Mouse (Mus musculus) kidney, adult 8-10 months (tissue): ENCODE measurements at regions not wholly inside any gene's neighbourhood (a gene's known extent, or its start where the extent isn't known, plus 50 kb on each side); places are given as distances from the start of the nearest gene placed in this dataset.

ENCODE experiments used
- DNase-seq, 2 experiments: peaks; one replicate each; pipeline ENCODE4 v3.0.0; 2022

DNA sequence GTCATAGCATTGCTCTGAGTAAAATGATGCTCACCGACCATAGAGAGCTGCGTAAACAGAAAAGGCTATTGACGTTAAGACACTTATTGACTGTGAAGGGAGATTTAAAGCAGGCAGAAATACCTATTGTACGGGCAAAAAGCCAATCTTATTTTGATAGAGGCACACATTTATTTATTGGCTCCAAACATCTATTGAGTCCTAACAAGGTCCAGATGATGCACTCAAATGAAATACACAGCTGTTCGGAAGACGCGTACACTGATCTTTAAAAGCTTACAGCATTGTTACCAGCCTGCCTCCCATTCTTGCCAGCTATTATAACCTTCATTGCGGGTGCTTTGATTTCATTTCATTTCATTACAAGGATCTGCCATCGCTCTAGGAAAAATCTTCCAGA is 102.0 kb upstream of the Map1b start:
- DNase-seq: no peak

DNA sequence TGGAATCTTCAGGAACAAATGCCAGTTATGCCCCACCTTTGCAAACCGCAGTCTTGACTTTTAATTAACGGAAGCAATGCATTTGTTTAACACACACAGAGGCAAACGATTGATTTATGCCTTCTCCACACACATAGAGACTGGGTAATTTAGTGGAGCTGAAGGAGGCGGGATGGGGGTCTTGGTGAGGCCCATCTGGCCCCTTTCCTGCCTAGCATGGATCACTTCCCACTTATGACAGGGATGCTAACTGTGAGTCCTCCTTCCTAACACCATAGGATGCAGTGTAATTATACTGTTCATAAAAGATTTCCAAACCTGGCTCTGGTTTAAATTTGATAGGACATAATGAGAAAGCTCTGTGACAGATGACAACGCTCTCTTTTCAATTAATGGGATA is 101.1 kb upstream of the Map1b start:
- no peak for DNase-seq

- no peak for DNase-seq
These were observed 95.6 kb upstream of the Map1b start for GRCm38 (mm10) chr13:99611715-99612494.

GRCm38 (mm10) chr13:99610498-99610897 is 94.2 kb upstream of the Map1b start:
- DNase-seq: peak; percentile 9 to 12

DNA sequence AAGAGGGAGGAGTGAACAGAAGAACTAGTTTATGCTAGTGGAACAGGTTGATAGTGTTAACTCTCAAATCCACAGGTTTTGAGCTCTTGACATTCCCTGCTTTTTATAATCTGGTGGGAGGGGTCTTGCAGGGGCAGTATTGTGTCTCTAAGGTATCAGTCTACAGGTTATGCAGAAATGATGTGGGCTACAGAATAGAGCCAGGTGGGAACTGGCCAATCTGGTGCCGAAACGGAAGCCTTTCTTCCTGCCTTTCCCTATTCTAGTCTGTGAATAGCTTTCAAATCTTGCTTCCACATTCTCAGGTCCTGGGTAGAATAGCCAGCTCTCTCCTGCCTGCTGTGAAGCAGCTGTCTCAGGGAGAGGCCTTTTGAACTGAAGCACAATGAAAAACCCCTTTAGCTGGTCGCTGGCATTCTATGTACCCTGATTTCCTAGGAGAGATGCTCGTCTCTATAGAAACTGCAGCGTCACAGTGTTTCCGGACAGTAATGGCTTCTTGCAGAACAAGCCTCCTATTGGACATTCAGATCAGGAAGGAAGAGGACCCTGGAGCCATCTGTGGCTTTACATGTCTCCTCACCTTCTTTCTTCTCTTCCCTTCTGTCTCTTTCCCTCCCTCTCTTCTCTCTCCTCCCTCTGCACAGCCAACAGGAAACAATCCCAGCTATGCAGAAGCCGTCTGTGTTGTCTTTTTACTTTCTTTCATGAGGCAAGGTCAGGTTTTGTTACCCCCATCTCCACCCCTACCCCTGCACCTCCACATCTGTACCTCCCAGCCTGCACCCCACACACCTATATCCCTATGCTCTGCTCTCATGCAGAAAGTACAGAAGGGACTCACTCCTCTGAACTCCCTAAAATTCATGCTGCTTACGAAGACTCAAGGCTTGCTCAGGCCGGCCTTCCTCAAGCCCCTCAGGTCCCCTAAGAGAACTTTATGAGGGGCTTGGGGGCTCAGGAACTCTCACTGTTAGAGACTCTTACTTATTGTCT is 93.1 kb upstream of the Map1b start:
- DNase-seq: no peak

DNA sequence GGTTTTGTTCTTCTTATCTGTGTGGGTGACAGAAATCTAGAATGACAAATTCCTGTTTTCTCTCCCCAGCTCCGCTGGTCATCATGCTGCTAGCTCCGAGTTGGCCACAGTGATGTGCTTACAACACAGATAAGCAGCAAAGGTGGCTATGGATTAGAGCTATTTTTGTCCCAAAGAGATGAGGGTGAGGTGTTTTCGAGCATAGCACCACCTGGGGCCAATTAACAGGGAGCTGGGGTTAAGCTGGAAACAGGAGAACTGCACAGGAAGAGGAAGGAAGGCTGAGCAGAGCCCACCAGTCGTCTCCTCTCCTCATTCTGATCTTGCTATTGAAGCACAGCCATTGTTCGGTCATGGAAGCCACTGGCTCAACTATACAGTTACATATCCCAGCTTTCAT is 92.3 kb upstream of the Map1b start:
- DNase-seq: no peak

DNA sequence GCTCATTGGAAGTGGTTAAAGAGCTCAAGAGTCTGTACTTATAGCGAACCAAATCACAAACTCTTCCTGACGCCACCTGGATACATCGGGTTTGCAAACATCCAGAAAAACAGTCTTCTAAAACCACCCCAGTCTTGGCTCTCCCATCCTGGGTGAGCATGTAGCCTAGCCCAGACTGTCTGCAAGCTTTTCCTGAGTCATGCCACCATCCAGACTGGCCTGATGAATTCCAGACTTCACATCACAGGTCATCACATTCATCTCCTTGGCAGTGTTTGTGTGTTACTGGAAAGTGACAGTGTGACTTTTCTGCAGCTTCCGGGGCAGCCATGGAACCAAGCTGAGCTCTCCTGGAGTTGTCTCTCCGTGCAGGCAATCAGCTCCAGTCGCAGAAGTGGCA is 90.9 kb upstream of the Map1b start:
- DNase-seq: no peak

- peak; percentile 1 to 31 for DNase-seq
These were observed 90.3 kb upstream of the Map1b start for GRCm38 (mm10) chr13:99606606-99606990.

DNA sequence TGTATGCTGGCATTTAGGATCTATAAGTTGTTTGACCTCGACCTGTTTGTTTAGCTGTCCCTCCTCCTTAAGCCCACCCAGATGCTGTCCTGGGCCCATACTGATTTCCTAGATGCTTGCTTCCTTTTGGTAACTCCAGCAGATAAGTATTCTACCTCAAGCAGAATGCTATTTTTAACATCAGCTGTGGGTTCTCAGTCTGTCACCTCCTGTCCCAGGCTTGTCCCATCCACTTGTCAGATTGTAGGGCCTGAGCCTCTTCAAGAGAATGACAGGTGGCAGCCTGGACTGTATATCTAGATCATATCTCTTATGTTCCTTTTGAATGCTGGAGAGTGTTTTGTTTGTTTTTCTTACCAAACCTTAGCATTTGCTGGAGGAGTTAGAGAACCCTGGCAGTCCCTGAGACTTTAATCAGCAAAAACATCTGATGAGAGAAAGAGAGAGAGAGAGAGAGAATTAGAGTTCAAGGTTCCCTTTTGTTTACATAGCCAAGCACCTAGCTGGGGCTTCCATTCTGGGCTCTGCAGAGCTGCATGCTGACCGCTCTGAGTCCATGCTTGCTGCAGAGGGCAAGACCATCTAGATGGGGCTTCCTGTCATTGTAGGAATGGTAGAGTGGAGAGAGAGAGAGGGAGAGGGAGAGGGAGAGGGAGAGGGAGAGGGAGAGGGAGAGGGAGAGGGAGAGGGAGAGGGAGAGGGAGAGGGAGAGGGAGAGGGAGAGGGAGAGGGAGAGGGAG is 89.7 kb upstream of the Map1b start:
- no peak for DNase-seq

- no peak for DNase-seq
These were observed 81.6 kb upstream of the Map1b start for GRCm38 (mm10) chr13:99597891-99598290.

DNA sequence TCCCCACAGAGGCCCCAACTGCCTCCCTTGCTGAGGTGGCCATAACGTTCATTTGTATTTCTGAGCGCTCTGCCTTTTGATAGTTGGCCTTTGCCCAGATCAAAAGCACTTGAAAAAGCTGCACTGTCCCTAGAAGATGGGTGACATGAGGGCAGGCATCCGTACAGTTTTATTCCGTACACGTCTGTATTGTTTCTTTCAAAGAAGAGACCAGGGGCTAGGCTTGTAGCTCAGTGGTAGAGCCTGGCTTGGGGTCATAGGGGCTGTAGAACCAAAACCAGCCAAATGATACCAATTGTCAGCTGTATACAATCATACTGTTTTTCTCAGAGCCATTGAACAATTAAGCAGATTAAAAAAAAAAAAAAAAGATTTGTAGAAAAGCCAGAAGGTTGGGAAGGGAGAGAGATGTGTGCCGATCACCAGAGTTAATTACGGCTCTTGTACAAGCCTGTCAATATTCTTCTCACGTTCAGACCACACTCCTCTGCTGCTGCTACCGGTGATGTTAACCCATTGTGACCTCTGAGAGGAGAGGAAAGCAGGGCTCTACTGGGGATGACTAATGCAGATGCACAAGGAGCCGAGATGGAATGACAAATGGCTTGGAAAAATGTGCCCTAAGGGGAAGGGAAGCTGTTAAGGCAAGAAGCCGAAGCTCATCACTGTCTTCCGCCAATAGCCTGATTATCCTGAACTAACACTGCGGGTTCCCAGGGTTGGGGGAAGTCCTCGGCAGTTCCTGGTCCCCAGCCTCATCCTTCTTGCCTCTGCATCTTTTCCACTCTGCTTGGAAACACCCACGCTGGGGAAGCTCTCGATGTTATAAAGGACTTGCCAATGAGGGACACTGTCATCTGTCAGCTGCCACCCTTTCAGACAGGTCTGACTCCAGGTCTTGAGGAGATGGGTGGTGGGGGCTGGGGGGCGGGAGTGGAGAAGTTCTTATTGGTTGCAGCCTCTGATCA is 77.8 kb upstream of the Map1b start:
- no peak for DNase-seq

GRCm38 (mm10) chr13:99593243-99593635 is 76.9 kb upstream of the Map1b start:
- DNase-seq: no peak

GRCm38 (mm10) chr13:99592596-99593242 is 76.4 kb upstream of the Map1b start:
- peak; percentile 32 to 50 for DNase-seq

- DNase-seq: no peak
These were observed 72.3 kb upstream of the Map1b start for GRCm38 (mm10) chr13:99588646-99589045.

- no peak for DNase-seq
These were observed 67.5 kb upstream of the Map1b start for GRCm38 (mm10) chr13:99583841-99584240.

- no peak for DNase-seq
These were observed 64.0 kb upstream of the Map1b start for GRCm38 (mm10) chr13:99580296-99580695.

DNA sequence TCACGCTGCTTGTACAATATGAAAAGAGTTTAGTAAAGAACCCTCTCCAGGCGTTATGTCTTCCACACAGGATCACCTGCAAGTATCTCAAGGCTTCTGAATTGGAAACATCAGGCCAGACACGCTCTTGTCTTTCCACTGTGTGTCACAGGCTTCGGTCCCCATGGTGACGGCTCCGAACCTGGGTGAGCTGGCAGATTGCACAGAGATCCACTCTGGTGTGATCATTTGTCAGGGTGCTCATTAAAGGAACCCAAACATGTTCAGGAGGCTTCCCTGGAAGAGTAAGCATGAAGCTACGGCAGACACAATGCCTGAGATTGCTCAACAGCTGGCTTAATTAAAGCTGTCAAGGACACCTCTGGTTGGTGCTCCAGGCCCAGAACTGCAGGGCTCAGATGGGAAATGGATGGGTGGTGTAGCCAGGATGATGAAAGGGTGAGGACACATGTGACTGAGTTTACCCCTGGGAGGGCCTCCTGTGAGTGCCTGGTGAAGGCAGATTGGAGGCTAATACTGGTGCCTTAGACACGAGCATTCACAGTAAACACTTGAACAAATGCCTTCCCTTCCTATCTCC is 63.3 kb upstream of the Map1b start:
- no peak for DNase-seq

- DNase-seq: no peak
These were observed 61.3 kb upstream of the Map1b start for GRCm38 (mm10) chr13:99577686-99578085.

DNA sequence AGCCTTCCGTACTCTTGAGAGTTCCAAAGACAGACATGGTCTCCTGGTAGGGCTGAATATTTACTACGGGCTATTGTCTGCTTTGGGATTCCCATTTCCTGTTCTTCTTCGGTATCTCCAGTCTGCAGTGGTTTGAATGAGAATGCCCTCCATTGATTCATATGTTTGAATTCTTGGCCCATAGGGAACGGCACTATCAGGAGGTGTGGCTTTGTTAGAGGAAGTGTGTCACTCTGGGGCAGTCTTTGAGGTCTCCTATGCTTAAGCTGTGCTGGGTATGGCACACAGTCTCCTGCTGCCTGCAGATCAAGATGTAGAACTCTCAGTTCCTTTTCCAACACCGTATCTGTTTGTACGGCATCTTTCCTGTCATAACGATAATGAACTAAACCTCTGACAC is 56.7 kb upstream of the Map1b start:
- no peak for DNase-seq

DNA sequence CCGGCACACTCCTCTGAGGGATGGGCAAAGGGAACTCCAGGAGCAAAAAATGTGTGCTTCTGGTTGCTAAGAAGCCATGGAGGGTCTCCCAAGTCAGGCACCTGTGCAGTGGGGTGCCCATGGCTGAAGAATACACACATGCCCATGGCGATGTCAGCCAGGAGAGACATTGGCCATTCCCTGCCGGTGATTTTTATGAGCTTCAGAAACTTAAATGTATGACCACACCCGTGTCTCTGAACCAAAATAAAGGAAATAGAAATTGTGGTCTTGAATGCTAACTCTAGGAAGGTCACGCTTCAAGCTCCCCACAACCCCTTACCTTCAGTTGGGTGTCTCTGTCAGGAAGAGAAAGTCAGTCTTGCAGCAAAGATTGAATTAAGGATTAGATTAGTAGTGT is 56.0 kb upstream of the Map1b start:
- DNase-seq: no peak
